Mouse (Mus musculus) heart, adult 11 months (tissue): ENCODE measurements around the gene Flvcr1.

ENCODE experiments used
- DNase-seq: peaks from one replicate; pipeline ENCODE4 v3.0.0; 2022

The Flvcr1 gene

DNA sequence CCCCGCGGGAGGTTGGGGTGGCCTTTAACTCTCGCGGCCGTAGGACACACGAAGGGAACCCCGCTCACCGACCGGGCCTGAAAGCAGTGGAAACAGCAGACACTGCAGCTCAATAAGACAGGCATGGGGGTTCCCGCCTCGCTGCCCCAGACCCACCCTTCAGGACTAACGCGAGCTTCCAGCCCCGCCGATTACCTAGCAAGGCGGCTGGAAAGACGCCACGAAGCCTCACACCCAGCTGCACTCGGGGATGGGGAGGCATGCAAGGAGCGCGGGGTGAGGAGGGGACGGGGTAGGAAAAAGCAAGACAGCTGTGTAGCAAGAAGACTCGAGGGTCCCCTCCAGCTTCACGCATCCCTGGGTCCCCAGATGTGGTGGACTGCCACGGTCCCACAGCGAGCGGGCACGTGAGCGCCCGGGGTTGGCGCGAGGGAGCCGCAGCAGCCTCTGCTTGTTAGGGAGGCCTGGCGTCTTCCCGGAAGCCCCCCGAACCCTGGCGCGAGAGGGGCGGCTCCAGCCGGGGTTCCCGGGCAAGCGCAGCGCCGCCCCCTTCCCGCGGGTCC is 47.4 kb downstream of the Flvcr1 start:
- no peak for DNase-seq

DNA sequence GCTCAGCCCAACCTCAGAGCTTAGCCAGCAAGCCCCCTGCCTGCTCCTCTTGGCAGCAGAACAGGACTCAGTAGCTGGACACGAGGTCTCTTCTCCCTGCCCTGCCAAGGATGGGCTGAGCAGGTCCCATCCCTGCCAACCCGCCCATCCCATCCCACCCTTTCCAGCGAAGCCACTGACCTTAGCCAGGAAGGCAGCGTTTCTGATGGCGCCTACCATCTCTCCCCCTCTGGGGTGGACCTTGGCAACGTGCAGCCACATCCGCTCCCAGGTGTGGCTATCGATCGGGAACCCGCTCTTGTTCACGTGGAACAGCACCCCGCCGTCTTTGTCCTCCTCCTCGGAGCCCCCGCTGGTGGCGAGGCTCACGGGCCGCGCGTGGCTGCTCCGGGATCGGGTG is 48.0 kb downstream of the Flvcr1 start:
- DNase-seq: no peak

DNA sequence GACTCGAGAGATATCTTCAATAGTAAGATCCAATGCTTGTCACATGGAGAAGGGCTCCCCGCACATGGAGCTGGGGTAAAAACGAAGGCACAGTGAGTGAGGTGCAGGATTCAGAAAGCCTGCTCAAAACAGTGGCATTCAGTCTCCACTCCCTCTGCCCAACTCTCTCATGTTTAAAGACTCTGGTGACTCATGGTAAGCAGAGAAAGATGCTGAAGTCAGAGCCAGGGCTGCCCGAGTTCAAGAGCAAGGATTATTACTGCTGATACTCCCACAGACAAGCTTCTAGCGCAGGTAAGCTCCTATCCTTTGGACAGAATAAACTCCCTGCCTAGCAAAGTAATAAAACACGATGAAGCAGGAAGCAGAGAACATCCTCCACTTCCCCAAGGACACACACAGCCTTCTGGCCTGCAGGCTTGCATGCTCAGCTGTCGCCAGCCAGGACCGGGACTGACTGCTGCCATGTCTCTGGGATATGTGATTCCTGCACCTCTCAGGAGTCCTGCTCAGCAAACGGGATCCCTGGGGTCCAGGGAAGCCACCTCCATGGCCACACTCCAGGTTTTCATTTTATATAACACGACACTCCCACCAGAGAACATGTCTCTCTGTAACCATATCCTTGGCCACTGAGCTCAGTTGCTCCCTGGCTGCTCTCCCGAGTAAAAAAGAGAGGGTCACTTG is 48.9 kb downstream of the Flvcr1 start:
- no peak for DNase-seq

DNA sequence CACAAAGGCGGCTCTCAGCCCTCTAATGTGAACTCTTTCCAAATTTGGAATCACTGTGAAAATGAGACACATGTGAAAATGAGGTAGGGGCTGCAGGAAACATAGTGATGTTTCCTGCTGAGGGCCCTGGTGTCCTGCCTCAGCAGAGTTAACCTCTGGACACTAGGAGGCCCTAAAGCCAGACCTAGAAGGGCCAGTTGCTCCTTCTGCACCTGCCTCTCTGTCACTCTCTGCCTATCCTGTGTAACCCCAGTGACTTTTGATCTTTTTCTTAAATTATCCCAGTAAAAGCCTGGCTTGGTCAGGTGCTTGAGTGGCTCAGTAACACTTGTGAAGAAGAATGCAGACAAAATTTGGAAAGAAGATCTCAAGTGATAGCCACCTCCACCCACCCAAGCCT is 51.1 kb downstream of the Flvcr1 start:
- no peak for DNase-seq

DNA sequence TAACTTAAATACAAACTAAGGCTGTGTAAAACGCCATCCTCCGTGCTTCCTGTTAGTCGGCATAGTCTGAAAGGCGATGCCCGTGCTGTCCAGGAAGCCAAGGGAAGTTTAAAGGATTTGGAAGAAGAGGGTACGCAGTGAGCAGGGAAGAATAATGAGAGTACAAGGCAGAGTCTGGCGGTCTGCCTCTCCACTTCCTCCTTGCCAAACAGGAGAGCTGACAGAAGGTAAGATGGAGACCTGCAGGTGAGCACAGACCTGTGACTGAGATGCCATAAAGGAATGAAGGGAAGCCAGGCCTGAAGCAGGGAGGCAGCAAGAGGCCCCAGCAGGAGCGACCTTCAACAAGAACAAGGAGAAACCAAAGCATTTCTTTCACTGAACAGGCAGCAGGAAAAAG is 51.8 kb downstream of the Flvcr1 start:
- DNase-seq: no peak

DNA sequence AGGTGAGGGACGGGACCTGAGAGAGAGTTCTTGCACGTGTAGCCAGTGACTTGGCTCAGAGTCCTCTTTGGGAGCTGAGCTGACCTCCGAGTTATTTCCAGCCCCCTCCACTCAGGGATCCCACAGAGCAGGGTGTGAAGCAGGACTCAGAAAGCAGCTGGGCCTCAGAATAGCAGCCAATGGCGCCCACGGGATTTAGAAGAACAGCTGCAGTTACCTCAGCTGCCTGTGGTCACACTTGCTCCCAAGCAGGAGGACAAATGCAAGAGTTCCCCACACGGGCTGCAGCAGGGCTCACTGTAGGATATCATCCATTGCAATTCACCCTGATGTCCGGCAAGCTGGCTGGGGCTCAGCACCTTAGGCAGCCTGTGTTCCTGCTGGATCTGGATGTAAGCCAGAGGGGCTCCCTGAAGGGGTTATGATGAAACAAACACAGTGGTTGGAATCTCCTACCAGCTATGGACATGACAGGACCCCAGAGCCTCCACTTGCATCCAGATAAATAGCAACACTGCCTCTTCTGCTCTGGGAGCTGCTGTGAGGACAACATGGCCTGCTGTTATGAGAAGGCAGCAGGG is 53.3 kb downstream of the Flvcr1 start:
- DNase-seq: peak; percentile 97

DNA sequence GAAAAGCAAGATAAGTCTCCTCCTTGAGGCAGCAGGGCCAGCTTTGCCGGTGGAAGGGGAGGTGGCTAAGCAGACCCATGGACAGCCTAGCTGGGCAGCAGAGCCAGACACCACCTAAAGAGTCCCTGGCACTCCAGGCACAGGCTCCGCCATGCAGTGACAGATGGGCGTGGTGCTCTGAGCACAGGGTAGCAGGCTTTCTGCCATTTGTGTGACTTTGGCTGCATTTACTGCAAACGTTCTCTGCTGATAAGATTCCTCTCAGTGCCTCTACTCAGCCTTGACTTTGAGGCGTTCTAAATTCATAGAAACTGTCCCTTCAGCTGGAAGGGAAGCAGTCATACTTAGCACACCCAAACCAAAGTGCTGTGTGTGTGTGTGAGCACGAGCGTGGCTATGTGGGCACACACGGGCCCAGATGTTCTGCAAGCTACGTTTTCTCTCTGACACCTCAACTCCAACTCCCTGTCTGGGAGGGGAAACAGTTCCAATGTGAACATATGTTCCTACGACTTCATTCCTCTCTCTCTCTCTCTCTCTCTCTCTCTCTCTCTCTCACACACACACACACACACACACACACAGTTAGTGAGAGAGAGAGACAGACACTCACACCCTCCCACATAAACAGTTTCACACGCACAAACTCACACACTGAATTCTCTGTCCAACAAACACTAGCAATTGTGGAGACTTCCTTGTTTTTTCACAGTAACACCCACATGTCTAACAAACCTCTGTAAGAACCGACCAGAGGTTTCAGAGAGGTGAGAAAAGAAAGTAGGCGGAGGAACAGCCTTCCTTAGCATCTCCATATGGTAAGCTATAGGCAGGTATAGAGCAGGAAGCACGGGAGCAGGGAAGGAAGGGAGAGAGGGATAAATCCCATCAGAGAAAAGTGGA is 54.0 kb downstream of the Flvcr1 start:
- DNase-seq: peak; percentile 93

DNA sequence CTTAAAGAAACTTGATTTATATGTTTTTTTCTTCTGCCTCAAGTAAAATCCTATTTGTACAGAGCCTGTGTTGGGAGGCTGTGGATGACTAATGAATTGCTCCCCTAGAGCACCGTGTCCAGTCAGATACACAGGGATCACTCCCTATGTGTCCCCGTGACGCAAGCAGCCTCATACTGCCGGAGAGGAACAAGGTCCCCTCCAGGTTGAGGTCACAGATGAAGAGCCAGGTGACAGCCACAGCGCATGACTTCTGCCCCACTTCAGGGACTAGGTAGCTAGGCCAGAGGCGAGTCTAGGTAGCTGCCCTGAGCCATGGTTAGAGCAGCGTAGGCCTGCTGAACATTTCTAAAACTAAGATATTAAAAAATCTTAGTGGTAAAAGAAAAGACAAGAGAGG is 57.9 kb downstream of the Flvcr1 start:
- DNase-seq: no peak

DNA sequence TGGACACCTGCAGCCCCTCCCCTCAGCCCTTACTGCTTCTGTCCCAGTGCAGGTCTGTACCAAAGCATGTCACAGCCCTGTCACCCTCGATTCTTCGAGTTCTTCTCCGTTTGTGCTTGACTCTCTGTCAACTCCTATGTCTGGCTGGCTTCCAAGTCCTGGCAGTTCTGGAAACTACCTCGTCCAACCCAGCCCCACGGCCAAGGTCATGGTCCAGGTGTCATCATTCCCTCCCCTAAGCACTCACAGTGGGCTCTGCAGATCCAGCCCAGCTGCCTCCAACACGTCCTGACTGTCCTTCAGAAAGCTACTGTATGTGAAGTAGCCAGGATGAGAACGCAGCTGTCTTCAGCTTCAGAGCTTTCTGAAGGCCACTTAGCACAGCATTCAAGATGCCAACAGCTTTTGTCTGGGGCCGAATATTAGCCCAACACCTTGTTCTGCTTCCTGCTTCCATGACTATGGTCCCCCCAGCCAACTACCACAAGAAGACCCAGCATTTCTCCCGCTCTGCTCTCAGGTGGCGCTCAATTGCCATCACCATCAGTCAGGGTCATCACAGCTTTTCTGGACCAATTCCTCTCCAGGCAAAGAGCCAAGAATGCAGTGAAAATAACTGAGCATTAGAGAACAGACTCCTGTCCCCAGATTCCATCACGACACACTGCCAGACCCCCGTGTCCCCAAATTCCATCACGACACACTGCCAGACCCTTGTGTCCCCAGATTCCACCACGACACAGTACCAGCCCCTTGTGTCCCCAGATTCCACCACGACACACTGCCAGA is 60.8 kb downstream of the Flvcr1 start:
- no peak for DNase-seq

DNA sequence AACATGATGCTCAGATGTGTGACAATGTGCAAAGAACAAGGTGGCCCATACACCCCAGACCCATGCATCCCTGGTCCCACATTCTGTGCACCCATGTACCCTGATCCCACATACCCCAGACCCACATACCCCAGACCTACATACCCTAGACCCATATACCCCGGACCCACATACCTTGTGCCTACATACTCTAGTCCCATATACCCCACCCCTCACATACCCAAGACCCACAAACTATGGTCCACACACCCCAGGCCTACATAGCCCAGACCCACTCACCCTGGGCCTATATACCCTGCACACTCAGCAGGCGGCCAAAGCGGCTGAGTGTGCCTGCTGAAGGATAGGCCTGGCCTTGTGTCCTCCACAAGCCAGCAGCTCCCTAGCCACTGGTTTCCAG is 63.2 kb downstream of the Flvcr1 start:
- no peak for DNase-seq

DNA sequence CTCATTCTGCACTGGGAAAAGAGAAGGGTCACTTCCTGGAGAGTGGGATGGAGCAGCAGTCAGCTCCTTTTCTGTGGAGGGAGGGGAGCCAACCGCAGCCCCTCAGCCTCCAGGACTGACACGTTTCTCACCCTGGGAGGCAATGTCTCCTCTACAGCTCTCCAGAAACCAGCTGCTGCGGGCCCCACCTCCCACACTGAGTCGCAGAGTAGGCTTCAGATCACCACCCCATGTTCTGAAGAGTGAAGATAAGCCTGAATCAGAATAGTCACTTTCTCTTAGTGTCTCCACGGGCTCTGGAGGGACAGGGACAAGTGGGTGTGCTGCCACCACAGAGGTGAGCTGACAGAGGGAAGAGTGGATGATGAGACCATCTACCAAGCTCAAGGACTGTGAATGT is 67.1 kb downstream of the Flvcr1 start:
- no peak for DNase-seq
